Mouse (Mus musculus): ENCODE results near the gene Cryab. TPM values are rescaled to one million over a fixed set of nuclear protein-coding genes. Genes with fewer than 3 reads are reported as not detected.

The Cryab gene
- polyA plus RNA-seq, 1 experiment from 2014 or later = 233 TPM

DNA sequence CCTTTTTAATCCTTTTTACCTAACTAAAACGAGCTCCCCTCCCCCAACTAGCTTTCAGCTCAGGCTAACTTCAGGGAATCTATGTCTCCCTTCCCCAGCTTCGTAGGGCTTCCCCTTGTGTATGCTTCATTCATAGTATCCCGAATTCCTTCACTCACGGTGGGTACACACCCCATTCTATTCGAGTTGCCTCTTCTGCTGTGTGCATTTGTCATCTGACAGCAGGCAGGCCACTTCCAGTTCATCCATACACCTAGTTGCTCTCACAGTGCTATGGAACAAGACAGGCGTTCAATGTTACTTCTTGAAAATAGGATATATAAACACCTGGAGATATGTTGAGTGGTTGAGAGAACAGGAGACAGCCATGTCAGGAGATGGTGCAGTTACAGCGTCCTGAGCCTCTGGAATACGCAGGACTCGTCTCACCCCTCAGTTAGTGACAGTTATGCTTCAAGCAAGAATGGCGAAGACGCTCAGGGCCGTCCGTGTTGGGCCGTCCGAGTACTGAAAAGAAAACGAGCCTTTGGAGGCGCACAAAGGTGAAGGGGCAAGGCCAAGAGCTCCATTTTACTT, 16.5 kb downstream of the Cryab start:
- no peaks in the 10 kb centered on the region for H3K27me3 ChIP-seq (ENCODE audit: insufficient read depth, low read length)
- H3K4me1 ChIP-seq (replicated peaks; ENCODE audit: insufficient read depth, low read length) = peaks cover 5% of the 10 kb centered on the region; the same call in 1 of the 2 replicates
- 0 out of 2 replicates have a peak, but pooled peaks cover 3% of the 10 kb centered on the region for H3K36me3 ChIP-seq (ENCODE audit: insufficient read depth, low read length)
- H3K9ac ChIP-seq (ENCODE audit: low read depth, low read length) = peak overlapping the region; percentile 66
- DNase-seq (ENCODE audit: low spot score) (no peak), ATAC-seq (replicated peaks; ENCODE audit: low FRiP score, low read depth) (peak; percentile 47)
- WGBS = 5% methylated on average over 17 of the region's 17 CpGs
- no peak for TF ChIP-seq CTCF (IDR thresholded peaks at IDR 0.05; ENCODE audit: low read depth)
- H3K27ac ChIP-seq = peak overlapping the region; percentile 90
- H3K9me3 ChIP-seq (replicated peaks; ENCODE audit: low read length) = no peaks in the 10 kb centered on the region
- peak overlapping the region; percentile 63 for H3K4me3 ChIP-seq (replicated peaks; ENCODE audit: low read depth, low read length)
- H3K4me2 ChIP-seq (ENCODE audit: low read length) = peak overlapping the region; percentile 61

DNA sequence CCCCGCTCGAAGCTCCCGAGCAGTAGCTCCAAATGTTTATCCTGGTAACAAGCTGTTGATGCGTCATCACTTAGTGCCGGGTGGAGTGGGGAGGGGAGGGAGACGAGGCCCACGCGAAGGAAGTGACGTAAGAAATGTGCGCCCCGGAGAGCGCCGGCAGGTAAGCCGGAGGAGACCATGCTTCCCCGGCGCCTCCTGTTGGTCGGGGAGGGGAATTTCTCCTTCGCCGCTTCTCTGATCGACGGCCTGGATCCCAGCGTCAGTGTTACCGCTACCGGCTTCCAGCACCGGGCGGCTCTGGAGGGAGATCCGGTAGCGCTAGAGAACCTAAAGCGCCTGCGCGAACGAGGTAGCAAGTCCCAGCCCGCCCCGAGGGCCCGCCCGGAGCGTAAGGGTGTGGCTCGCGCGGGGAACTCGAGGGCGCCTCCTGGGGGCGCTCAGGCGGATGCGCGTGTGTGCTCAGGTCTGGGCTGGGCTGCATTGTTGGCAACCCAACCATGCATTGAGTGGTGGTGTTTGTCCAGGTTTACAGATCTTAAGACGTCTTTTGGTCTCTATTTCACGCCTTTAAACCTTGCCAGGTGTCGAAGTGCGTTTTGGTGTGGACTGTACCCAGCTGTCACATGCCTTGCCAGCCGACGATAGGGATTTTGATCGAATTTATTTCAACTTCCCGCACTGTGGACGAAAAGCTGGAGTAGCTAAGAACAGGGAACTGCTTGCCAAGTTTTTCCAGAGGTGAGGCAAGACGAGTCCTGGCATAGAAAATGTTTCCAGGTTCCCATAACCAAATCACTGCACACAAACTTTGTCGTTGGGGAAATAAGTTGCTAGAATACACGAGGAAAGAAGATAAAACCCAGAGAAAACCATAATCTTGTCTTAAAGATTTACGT, 17.2 kb downstream of the Cryab start, which contains the start of gene Fdxacb1:
Fdxacb1 (plus strand) TSS at position 130 of the 896 bp plus-strand sequence.
- Histone ChIP-seq H3K4me3 (replicated peaks; ENCODE audit: low read depth, low read length) (peak within 1 kb of the TSS; percentile 63), H3K36me3 (ENCODE audit: insufficient read depth, low read length) (0 out of 2 replicates have a peak, but pooled peaks cover 3% of the 10 kb centered on the region)
- WGBS = 2% methylated on average over 59 of the region's 59 CpGs

DNA sequence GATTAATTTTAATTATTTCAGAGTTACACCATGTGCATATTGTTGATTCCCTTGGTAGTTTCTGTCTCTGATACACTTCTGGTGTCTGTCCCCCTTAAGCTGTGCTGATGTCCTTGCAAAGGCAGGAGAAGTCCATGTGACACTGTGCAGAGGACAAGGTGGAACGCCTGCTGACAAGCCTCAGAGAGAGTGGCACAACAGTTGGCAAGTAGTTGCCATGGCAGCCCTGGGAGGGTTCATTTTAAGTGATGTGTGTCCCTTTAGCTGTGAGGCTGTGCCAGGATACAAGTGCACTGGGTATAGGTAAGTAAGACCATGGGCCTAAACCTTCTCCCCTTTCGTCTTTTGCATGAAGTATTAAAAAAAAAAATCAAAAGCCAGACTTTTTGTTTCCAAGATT, 18.9 kb downstream of the Cryab start:
- Histone ChIP-seq H3K36me3 (ENCODE audit: insufficient read depth, low read length) (0 out of 2 replicates have a peak, but pooled peaks cover 3% of the 10 kb centered on the region), H3K9me3 (replicated peaks; ENCODE audit: low read length) (no peaks in the 10 kb centered on the region), H3K27me3 (ENCODE audit: insufficient read depth, low read length) (no peaks in the 10 kb centered on the region), H3K27ac (no peak overlapping the region), H3K9ac (ENCODE audit: low read depth, low read length) (no peak overlapping the region), H3K4me1 (replicated peaks; ENCODE audit: insufficient read depth, low read length) (peaks cover 5% of the 10 kb centered on the region; the same call in 1 of the 2 replicates), H3K4me2 (ENCODE audit: low read length) (no peak overlapping the region), H3K4me3 (replicated peaks; ENCODE audit: low read depth, low read length) (no peak overlapping the region)
- no peak for DNase-seq (ENCODE audit: low spot score)
- no peak for TF ChIP-seq CTCF (IDR thresholded peaks at IDR 0.05; ENCODE audit: low read depth)
- no peak for ATAC-seq (replicated peaks; ENCODE audit: low FRiP score, low read depth)
- WGBS = 88% methylated on average over 2 of the region's 2 CpGs

More for the DNA sequence above, 17.2 kb downstream of the Cryab start, which contains the start of gene Fdxacb1:
- H3K9me3 ChIP-seq (replicated peaks; ENCODE audit: low read length) = no peaks in the 10 kb centered on the region
- ATAC-seq (replicated peaks; ENCODE audit: low FRiP score, low read depth) = peak; percentile 96
- peak within 1 kb of the TSS; percentile 66 for H3K9ac ChIP-seq (ENCODE audit: low read depth, low read length)
- peaks cover 5% of the 10 kb centered on the region; the same call in 1 of the 2 replicates for H3K4me1 ChIP-seq (replicated peaks; ENCODE audit: insufficient read depth, low read length)
- H3K27ac ChIP-seq = peak within 1 kb of the TSS; percentile 90
- DNase-seq (ENCODE audit: low spot score) = peak; percentile 98
- no peaks in the 10 kb centered on the region for H3K27me3 ChIP-seq (ENCODE audit: insufficient read depth, low read length)
- peak within 1 kb of the TSS; percentile 61 for H3K4me2 ChIP-seq (ENCODE audit: low read length)
- TF ChIP-seq CTCF (IDR thresholded peaks at IDR 0.05; ENCODE audit: low read depth) = peak; percentile 88

DNA sequence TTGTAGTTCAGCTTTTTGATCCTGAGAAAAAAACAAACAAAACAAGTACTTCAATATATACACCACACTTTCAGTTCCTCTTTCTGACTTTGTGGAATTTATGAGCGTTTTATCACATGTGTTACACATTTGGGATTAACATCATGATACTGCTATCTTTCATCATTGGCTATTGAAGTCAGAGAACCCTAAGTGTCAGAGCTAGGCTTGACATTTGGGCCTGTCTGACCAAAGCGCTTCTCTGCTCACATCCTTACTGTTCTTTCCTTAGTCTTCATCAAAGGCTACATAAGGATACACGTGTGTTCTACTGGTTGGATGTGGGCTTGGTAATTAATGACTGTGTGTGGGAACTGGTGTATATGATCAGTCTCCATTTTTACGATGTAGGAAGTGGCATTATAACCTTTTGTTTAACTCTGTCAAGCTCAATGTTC, 22.9 kb downstream of the Cryab start:
- H3K4me2 ChIP-seq (ENCODE audit: low read length) = peak overlapping the region; percentile 92; the same call in 1 of the 2 replicates
- H3K4me3 ChIP-seq (replicated peaks; ENCODE audit: low read depth, low read length) = no peak overlapping the region
- H3K9me3 ChIP-seq (replicated peaks; ENCODE audit: low read length) = no peaks in the 10 kb centered on the region
- TF ChIP-seq CTCF (IDR thresholded peaks at IDR 0.05; ENCODE audit: low read depth) = no peak
- DNase-seq (ENCODE audit: low spot score) (no peak), ATAC-seq (replicated peaks; ENCODE audit: low FRiP score, low read depth) (no peak)
- no peak overlapping the region for H3K27ac ChIP-seq
- H3K27me3 ChIP-seq (ENCODE audit: insufficient read depth, low read length) = no peaks in the 10 kb centered on the region
- no peak overlapping the region for H3K9ac ChIP-seq (ENCODE audit: low read depth, low read length)
- H3K4me1 ChIP-seq (replicated peaks; ENCODE audit: insufficient read depth, low read length) = peaks cover 1% of the 10 kb centered on the region; the same call in 1 of the 2 replicates
- H3K36me3 ChIP-seq (ENCODE audit: insufficient read depth, low read length) = 0 out of 2 replicates have a peak, but pooled peaks cover 3% of the 10 kb centered on the region
- WGBS = 60% methylated on average over 4 of the region's 4 CpGs

- TF ChIP-seq CTCF (IDR thresholded peaks at IDR 0.05; ENCODE audit: low read depth) = no peak
- ATAC-seq (replicated peaks; ENCODE audit: low FRiP score, low read depth) (peak; percentile 77), DNase-seq (ENCODE audit: low spot score) (peak; percentile 83)
- under 1% methylated on average over 48 of the region's 51 CpGs for WGBS
- Histone ChIP-seq H3K9me3 (replicated peaks; ENCODE audit: low read length) (no peaks in the 10 kb centered on the region), H3K4me3 (replicated peaks; ENCODE audit: low read depth, low read length) (peak within 1 kb of the TSS; percentile 95), H3K4me1 (replicated peaks; ENCODE audit: insufficient read depth, low read length) (no peaks in the 10 kb centered on the region), H3K36me3 (ENCODE audit: insufficient read depth, low read length) (0 out of 2 replicates have a peak, but pooled peaks cover 3% of the 10 kb centered on the region), H3K27me3 (ENCODE audit: insufficient read depth, low read length) (no peaks in the 10 kb centered on the region), H3K4me2 (ENCODE audit: low read length) (peak within 1 kb of the TSS; percentile 92), H3K27ac (peak within 1 kb of the TSS; percentile 27), H3K9ac (ENCODE audit: low read depth, low read length) (peak within 1 kb of the TSS; percentile 91)
Measured at GRCm38 (mm10) chr9:50774991-50775612, 24.0 kb downstream of the Cryab start, which contains the start of the genes Alg9 and 1110032A03Rik. Gene Alg9 (plus strand): TSS chr9:50775019. Gene 1110032A03Rik (minus strand): TSS chr9:50775520.
